Mouse (Mus musculus) neural tube, embryonic 13.5 days (tissue): ENCODE data around the gene Mrrf. TPM values are rescaled to one million over a fixed set of nuclear protein-coding genes. Genes with fewer than 3 reads are reported as not detected.

Experiments
- ATAC-seq: fragments of 200-750 bp; cut with Nextera tagmentation; 2 replicates; pipeline ENCODE4 v1.8.0; 2017; ENCODE audit warnings: low read depth, mild to moderate bottlenecking, moderate TSS enrichment, moderate library complexity
- H3K27ac ChIP-seq: fragments of 300-500 bp; sonication (generic); replicated peaks from 2 replicates; pipeline ENCODE4 v1.5.1; 2015; ENCODE audit warnings: moderate library complexity, mild to moderate bottlenecking, inconsistent platforms
- H3K27me3 ChIP-seq: fragments of 300-500 bp; sonication (generic); 2 replicates; pipeline ENCODE4 v1.6.1; 2015; ENCODE audit warnings: mild to moderate bottlenecking, inconsistent platforms
- H3K36me3 ChIP-seq: fragments of 300-500 bp; sonication (generic); 2 replicates; pipeline ENCODE4 v1.6.1; 2015; ENCODE audit warnings: mild to moderate bottlenecking, inconsistent platforms
- H3K4me1 ChIP-seq: fragments of 300-500 bp; sonication (generic); replicated peaks from 2 replicates; pipeline ENCODE4 v1.6.1; 2015; ENCODE audit warnings: inconsistent platforms
- H3K4me2 ChIP-seq: fragments of 300-500 bp; sonication (generic); 2 replicates; pipeline ENCODE4 v1.6.1; 2015; ENCODE audit warnings: inconsistent platforms, mild to moderate bottlenecking, moderate library complexity
- H3K4me3 ChIP-seq: fragments of 300-500 bp; sonication (generic); 2 replicates; pipeline ENCODE4 v1.5.1; 2015; ENCODE audit warnings: mild to moderate bottlenecking, inconsistent platforms
- H3K9ac ChIP-seq: fragments of 300-500 bp; sonication (generic); 2 replicates; pipeline ENCODE4 v1.6.1; 2015; ENCODE audit warnings: moderate library complexity, mild to moderate bottlenecking, inconsistent platforms
- H3K9me3 ChIP-seq: fragments of 300-500 bp; sonication (generic); 2 replicates; pipeline ENCODE4 v1.6.1; 2016; ENCODE audit warnings: inconsistent platforms
- WGBS: fragments of 180-500 bp; shearing (Covaris S2); methylation state at CpG from one replicate; pipeline ENCODE4 v1.1.7; 2015; 5-methylcytosine and 5-hydroxymethylcytosine counted together
- polyA plus RNA-seq: library from polyadenylated mRNA; unstranded; fragments of >200 nt; fragmentation: Nextera tagmentation; extraction: Ambion mirVana; gene quantifications from 2 replicates; pipeline ENCODE4 v1.2.1, GENCODE M21; 2015

The Mrrf gene
- polyA plus RNA-seq, 1 experiment from 2014 or later: 30.7 TPM

- peak overlapping the region; percentile 58 for H3K4me2 ChIP-seq
- no peak overlapping the region for H3K9ac ChIP-seq
- H3K36me3 ChIP-seq: no peaks in the 10 kb centered on the region
- H3K9me3 ChIP-seq: no peaks in the 10 kb centered on the region
- peaks cover 100% of the 10 kb centered on the region for H3K27me3 ChIP-seq
- ATAC-seq: no peak
- H3K4me1 ChIP-seq: peaks cover 36% of the 10 kb centered on the region
- WGBS: 1% methylated on average over 21 of the region's 21 CpGs
- H3K4me3 ChIP-seq: peak overlapping the region; percentile 35
- H3K27ac ChIP-seq: no peak overlapping the region
Measured at GRCm38 (mm10) chr2:36103069-36103554, 33.1 kb upstream of the Mrrf start.

DNA sequence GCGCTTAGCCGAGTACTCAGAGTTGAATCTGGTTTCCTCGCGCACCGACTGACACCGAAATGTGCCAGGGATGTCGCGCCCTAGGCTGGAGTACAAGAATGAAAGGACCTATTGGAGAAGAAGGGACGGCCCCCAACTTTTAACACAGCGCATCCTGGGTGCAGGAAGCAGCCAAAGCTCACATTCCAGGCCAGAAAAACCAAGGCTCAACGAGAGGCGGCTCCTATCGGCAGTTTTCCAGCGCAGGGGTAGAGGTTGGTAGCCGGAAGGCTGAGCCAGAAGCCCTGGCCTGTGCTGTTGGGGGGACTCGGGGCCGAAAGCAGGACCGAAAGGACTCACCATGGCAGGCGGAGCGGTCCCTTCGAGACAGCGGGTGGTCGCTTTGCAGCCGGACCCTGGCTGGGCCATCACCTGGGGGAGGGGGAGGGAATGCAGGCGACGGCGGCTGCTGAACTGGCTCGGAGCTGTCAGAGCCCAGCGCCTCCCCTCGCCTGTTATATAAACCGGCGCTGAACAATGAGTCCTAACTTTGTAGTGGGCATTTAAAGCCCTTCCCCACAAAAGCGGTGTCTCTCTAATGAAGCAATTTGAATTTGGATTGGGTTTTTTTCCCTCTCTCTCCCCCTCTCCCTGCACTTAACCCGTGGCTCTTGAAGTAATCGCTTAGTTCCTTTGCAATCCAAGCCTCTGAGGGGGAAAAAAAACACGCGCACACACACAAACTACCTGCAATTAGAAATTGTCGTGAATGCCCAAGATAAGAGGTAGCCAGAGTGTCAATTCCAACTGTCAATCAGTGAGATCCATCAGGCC is 32.4 kb upstream of the Mrrf start:
- peak overlapping the region; percentile 35 for H3K4me3 ChIP-seq
- peaks cover 36% of the 10 kb centered on the region for H3K4me1 ChIP-seq
- peak overlapping the region; percentile 58 for H3K4me2 ChIP-seq
- no peaks in the 10 kb centered on the region for H3K36me3 ChIP-seq
- H3K9me3 ChIP-seq: no peaks in the 10 kb centered on the region
- H3K27ac ChIP-seq: no peak overlapping the region
- WGBS: under 1% methylated on average over 38 of the region's 38 CpGs
- peaks cover 100% of the 10 kb centered on the region for H3K27me3 ChIP-seq
- no peak overlapping the region; the same call in 1 of the 2 replicates for H3K9ac ChIP-seq
- no peak for ATAC-seq

GRCm38 (mm10) chr2:36104436-36104955 is 31.7 kb upstream of the Mrrf start:
- H3K27ac ChIP-seq: no peak overlapping the region
- H3K4me2 ChIP-seq: peak overlapping the region; percentile 58
- peak overlapping the region; percentile 31; the same call in 1 of the 2 replicates for H3K9ac ChIP-seq
- H3K36me3 ChIP-seq: no peaks in the 10 kb centered on the region
- no peak for ATAC-seq
- peak overlapping the region; percentile 35 for H3K4me3 ChIP-seq
- peaks cover 100% of the 10 kb centered on the region for H3K27me3 ChIP-seq
- H3K4me1 ChIP-seq: peaks cover 36% of the 10 kb centered on the region
- H3K9me3 ChIP-seq: no peaks in the 10 kb centered on the region
- under 1% methylated on average over 32 of the region's 32 CpGs for WGBS

GRCm38 (mm10) chr2:36104956-36105741 is 31.0 kb upstream of the Mrrf start, which contains the start of gene Lhx6:
Lhx6 (minus strand) TSS chr2:36105408.
- H3K36me3 ChIP-seq: no peaks in the 10 kb centered on the region
- H3K27ac ChIP-seq: no peak within 1 kb of the TSS
- ATAC-seq: 0 out of 2 replicates have a peak, but pooled peaks have one; percentile 26
- under 1% methylated on average over 54 of the region's 58 CpGs for WGBS
- peak within 1 kb of the TSS; percentile 58 for H3K4me2 ChIP-seq
- peak within 1 kb of the TSS; percentile 31 for H3K9ac ChIP-seq
- H3K27me3 ChIP-seq: peaks cover 100% of the 10 kb centered on the region
- H3K4me1 ChIP-seq: peaks cover 36% of the 10 kb centered on the region
- no peaks in the 10 kb centered on the region for H3K9me3 ChIP-seq
- H3K4me3 ChIP-seq: peak within 1 kb of the TSS; percentile 35

DNA sequence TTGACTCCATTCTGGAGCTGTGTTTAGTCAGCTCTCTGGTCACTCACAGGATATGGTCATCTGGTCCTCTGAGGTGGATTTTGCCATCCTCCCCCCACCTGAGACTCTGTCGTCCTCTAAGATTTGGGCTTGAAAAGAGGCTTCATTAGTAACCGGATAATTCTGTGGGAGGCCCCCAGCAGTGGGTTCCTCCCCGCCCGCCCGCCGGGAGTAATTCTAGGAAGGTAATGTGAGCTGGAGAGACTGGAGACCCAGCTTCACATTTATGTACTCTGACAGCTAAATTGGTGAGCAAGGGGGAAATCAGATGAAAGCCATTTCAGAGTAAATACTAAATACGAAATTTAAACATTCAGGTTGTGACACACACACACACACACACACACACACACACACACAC is 27.6 kb upstream of the Mrrf start:
- Histone ChIP-seq H3K9ac (no peak overlapping the region), H3K9me3 (no peaks in the 10 kb centered on the region), H3K4me3 (no peak overlapping the region), H3K27me3 (peaks cover 86% of the 10 kb centered on the region), H3K4me2 (no peak overlapping the region), H3K27ac (no peak overlapping the region), H3K36me3 (no peaks in the 10 kb centered on the region), H3K4me1 (peaks cover 21% of the 10 kb centered on the region)
- ATAC-seq: no peak
- 4% methylated on average over 7 of the region's 7 CpGs for WGBS

- no peak for ATAC-seq
- Histone ChIP-seq H3K27me3 (peaks cover 46% of the 10 kb centered on the region), H3K4me3 (no peak overlapping the region), H3K4me1 (no peaks in the 10 kb centered on the region), H3K4me2 (no peak overlapping the region), H3K36me3 (peaks cover 21% of the 10 kb centered on the region), H3K27ac (no peak overlapping the region), H3K9me3 (no peaks in the 10 kb centered on the region), H3K9ac (no peak overlapping the region)
- 82% methylated on average over 3 of the region's 3 CpGs for WGBS
Measured at GRCm38 (mm10) chr2:36112632-36113031, 23.6 kb upstream of the Mrrf start.

DNA sequence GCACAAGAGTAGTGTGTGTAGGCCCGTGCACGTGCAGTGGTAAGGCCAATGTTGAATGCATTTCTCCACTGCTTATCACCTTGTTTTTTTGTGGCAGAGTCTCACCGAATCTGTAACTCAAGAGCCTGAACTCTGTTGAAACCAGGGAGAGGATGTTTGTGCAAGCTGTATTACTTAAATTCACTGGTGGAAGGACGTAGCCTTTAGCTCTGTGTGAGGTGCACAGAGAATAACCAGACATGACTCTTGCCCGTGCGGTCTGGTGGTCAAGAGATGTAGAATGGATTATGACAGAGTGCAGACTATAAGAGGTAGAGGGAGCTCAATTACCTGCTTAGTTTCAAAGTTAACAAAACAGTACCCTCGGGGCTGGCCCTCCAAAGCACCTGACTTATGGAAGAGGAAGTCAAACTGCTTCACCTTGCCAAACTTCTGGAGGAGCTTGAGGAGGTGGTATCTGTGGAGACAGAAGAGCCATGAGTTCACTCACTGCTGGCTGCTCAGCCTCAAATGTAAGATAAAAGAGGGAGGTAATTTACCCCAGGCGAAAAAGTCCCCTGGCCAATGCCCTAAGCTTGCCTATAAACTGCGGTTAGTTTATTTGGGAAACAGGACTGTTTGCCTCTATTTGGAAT is 9.3 kb upstream of the Mrrf start:
- ATAC-seq: no peak
- Histone ChIP-seq H3K9ac (no peak overlapping the region), H3K4me3 (no peak overlapping the region), H3K4me2 (no peak overlapping the region), H3K27ac (no peak overlapping the region), H3K9me3 (no peaks in the 10 kb centered on the region), H3K4me1 (0 out of 2 replicates have a peak, but pooled peaks cover 5% of the 10 kb centered on the region), H3K27me3 (no peaks in the 10 kb centered on the region), H3K36me3 (peaks cover 86% of the 10 kb centered on the region)
- 94% methylated on average over 9 of the region's 9 CpGs for WGBS

GRCm38 (mm10) chr2:36127973-36128372 is 8.2 kb upstream of the Mrrf start:
- H3K9ac ChIP-seq: no peak overlapping the region
- H3K4me3 ChIP-seq: no peak overlapping the region
- H3K27me3 ChIP-seq: no peaks in the 10 kb centered on the region
- H3K36me3 ChIP-seq: peaks cover 87% of the 10 kb centered on the region
- 79% methylated on average over 4 of the region's 4 CpGs for WGBS
- ATAC-seq: no peak
- H3K4me1 ChIP-seq: 0 out of 2 replicates have a peak, but pooled peaks cover 5% of the 10 kb centered on the region
- H3K9me3 ChIP-seq: no peaks in the 10 kb centered on the region
- H3K4me2 ChIP-seq: no peak overlapping the region
- no peak overlapping the region for H3K27ac ChIP-seq

DNA sequence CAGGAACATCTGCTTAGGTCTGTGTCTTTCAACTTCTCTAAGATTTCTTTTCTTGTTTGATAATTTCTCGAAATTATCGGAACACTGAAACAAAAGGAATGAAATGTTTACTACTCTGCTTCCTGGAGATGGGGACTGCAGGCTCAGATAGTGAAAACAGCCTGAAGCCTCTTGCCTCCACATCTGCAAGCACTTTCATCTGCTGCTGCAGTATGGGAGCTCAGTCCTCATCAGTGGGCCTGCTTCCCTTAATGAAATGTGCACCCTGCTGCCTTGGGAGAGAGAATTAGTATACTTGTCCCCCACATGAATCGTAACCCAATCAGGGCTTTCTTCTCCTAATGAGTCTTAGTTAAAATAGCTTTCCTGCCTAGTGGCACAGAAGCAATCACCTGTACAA is 7.1 kb upstream of the Mrrf start:
- no peaks in the 10 kb centered on the region for H3K9me3 ChIP-seq
- peaks cover 87% of the 10 kb centered on the region for H3K36me3 ChIP-seq
- H3K4me2 ChIP-seq: no peak overlapping the region
- no peaks in the 10 kb centered on the region for H3K27me3 ChIP-seq
- no peak overlapping the region for H3K27ac ChIP-seq
- ATAC-seq: no peak
- WGBS: 84% methylated on average over 3 of the region's 3 CpGs
- no peak overlapping the region for H3K9ac ChIP-seq
- 0 out of 2 replicates have a peak, but pooled peaks cover 5% of the 10 kb centered on the region for H3K4me1 ChIP-seq
- H3K4me3 ChIP-seq: no peak overlapping the region

DNA sequence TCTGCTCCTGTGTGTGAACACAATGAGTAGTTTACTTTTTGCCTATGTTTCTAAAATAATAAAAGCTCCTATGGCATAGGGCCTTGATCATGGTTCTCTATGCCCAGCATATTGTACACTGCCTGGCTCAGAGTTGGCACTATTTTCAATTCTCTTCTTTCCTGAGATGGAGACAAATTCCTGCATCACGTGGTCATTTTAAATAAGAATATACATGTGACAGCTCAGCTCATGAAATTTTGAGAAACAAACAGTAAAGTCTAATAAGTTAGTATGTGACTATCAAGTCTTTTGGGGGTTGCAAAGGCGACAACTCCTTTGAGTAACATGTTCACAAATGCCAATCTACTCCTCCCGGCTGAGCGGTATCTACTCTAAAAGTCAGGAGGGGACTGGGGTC is 302 bp upstream of the Mrrf start:
- under 1% methylated on average over 4 of the region's 4 CpGs for WGBS
- ATAC-seq: peak; percentile 16; the same call in 1 of the 2 replicates
- peak overlapping the region; percentile 88 for H3K27ac ChIP-seq
- H3K9ac ChIP-seq: peak overlapping the region; percentile 84
- peak overlapping the region; percentile 78 for H3K4me3 ChIP-seq
- peaks cover 25% of the 10 kb centered on the region for H3K4me1 ChIP-seq
- peaks cover 38% of the 10 kb centered on the region for H3K36me3 ChIP-seq
- no peaks in the 10 kb centered on the region for H3K9me3 ChIP-seq
- no peaks in the 10 kb centered on the region for H3K27me3 ChIP-seq
- peak overlapping the region; percentile 83 for H3K4me2 ChIP-seq

GRCm38 (mm10) chr2:36139096-36139495 is 2.9 kb downstream of the Mrrf start:
- WGBS: 79% methylated on average over 2 of the region's 2 CpGs
- no peaks in the 10 kb centered on the region for H3K27me3 ChIP-seq
- no peak for ATAC-seq
- no peaks in the 10 kb centered on the region for H3K9me3 ChIP-seq
- H3K36me3 ChIP-seq: peaks cover 19% of the 10 kb centered on the region
- H3K4me3 ChIP-seq: no peak overlapping the region
- no peak overlapping the region for H3K9ac ChIP-seq
- peaks cover 25% of the 10 kb centered on the region for H3K4me1 ChIP-seq
- H3K4me2 ChIP-seq: no peak overlapping the region
- no peak overlapping the region for H3K27ac ChIP-seq
